Mouse (Mus musculus): ENCODE measurements around the gene Ica1. TPM values are rescaled to one million over a fixed set of nuclear protein-coding genes. Genes with fewer than 3 reads are reported as not detected.

Gene Ica1
- polyA plus RNA-seq, 1 experiment from 2014 or later = 5.3 TPM

GRCm38 (mm10) chr6:8742449-8742848 lies 35.8 kb downstream of the Ica1 start:
- WGBS (ENCODE audit: insufficient replicate concordance) = 67% methylated on average over 3 of the region's 3 CpGs
- Histone ChIP-seq H3K4me2 (no peak overlapping the region), H3K4me1 (replicated peaks) (no peaks in the 10 kb centered on the region), H3K27ac (replicated peaks) (no peak overlapping the region), H3K9ac (no peak overlapping the region), H3K36me3 (replicated peaks) (no peaks in the 10 kb centered on the region), H3K27me3 (no peaks in the 10 kb centered on the region), H3K4me3 (replicated peaks) (no peak overlapping the region), H3K9me3 (replicated peaks) (no peaks in the 10 kb centered on the region)
- no peak for ATAC-seq (ENCODE audit: insufficient read depth)

- Histone ChIP-seq H3K4me1 (replicated peaks) (no peaks in the 10 kb centered on the region), H3K4me3 (replicated peaks) (no peak overlapping the region), H3K9ac (no peak overlapping the region), H3K9me3 (replicated peaks) (no peaks in the 10 kb centered on the region), H3K27ac (replicated peaks) (no peak overlapping the region), H3K4me2 (no peak overlapping the region), H3K27me3 (no peaks in the 10 kb centered on the region), H3K36me3 (replicated peaks) (no peaks in the 10 kb centered on the region)
- ATAC-seq (ENCODE audit: insufficient read depth) = no peak
- 42% methylated on average over 1 of the region's 1 CpGs for WGBS (ENCODE audit: insufficient replicate concordance)
Measured at GRCm38 (mm10) chr6:8741659-8742058, 36.6 kb downstream of the Ica1 start.

DNA sequence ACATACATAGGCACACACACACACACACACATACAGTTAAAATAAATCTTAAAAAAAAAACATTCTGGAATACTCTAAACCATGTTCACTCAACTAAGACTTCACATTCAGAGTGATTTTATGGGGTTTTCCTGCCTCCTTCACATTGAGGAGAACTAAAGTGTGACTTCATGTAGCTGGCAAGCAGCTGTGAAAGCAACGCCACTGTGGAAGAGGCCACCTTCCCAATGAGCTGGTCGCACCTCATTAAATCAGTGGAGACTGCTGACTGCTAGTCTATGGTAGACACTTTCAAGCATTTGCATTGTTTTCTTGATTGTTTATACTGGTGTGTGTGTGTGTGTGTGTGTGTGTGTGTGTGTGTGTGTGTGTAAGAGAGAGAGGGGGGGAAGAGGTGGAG lies 38.2 kb downstream of the Ica1 start:
- 60% methylated on average over 2 of the region's 2 CpGs for WGBS (ENCODE audit: insufficient replicate concordance)
- Histone ChIP-seq H3K27me3 (no peaks in the 10 kb centered on the region), H3K27ac (replicated peaks) (no peak overlapping the region), H3K36me3 (replicated peaks) (no peaks in the 10 kb centered on the region), H3K9ac (no peak overlapping the region), H3K4me1 (replicated peaks) (no peaks in the 10 kb centered on the region), H3K4me3 (replicated peaks) (no peak overlapping the region), H3K9me3 (replicated peaks) (no peaks in the 10 kb centered on the region), H3K4me2 (no peak overlapping the region)
- ATAC-seq (ENCODE audit: insufficient read depth) = no peak

DNA sequence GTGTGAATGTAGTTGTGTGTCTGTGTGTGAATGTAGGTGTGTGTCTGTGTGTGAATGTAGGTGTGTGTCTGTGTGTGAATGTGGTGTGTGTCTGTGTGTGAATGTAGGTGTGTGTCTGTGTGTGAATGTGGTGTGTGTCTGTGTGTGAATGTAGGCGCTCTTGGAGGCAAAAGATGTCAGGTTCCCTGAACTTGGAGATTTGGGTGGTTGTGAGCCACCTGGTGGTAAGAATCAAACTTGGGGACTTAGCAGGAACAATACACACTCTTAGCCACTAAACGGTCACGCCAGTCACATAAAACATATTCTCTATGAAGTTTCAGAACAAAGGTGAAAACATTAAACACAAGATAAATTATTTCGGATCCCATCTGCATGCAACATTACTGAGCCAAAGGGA lies 39.9 kb downstream of the Ica1 start:
- no peaks in the 10 kb centered on the region for H3K27me3 ChIP-seq
- no peak overlapping the region for H3K4me3 ChIP-seq (replicated peaks)
- no peak overlapping the region for H3K27ac ChIP-seq (replicated peaks)
- H3K4me1 ChIP-seq (replicated peaks) = no peaks in the 10 kb centered on the region
- H3K36me3 ChIP-seq (replicated peaks) = no peaks in the 10 kb centered on the region
- ATAC-seq (ENCODE audit: insufficient read depth) = no peak
- 66% methylated on average over 4 of the region's 4 CpGs for WGBS (ENCODE audit: insufficient replicate concordance)
- H3K4me2 ChIP-seq = no peak overlapping the region
- no peaks in the 10 kb centered on the region for H3K9me3 ChIP-seq (replicated peaks)
- H3K9ac ChIP-seq = no peak overlapping the region

DNA sequence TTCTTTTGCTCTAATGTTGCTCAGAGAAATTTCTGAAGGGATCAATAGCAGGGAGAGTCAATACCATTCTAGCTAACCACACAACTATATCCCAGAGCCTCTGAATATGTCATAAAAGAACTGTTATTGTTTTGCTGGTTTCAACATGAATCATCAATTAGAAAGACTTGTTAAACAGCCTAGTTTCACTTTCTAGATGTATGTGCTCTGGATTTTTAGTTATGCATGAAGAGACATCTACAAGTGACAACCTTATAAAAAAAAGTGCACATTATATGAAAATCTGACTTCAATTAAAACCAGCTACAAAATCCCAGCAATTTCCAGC lies 41.8 kb downstream of the Ica1 start:
- Histone ChIP-seq H3K4me2 (no peak overlapping the region), H3K36me3 (replicated peaks) (no peaks in the 10 kb centered on the region), H3K27me3 (no peaks in the 10 kb centered on the region), H3K4me3 (replicated peaks) (no peak overlapping the region), H3K9ac (no peak overlapping the region), H3K4me1 (replicated peaks) (no peaks in the 10 kb centered on the region), H3K27ac (replicated peaks) (no peak overlapping the region), H3K9me3 (replicated peaks) (no peaks in the 10 kb centered on the region)
- ATAC-seq (ENCODE audit: insufficient read depth) = no peak

DNA sequence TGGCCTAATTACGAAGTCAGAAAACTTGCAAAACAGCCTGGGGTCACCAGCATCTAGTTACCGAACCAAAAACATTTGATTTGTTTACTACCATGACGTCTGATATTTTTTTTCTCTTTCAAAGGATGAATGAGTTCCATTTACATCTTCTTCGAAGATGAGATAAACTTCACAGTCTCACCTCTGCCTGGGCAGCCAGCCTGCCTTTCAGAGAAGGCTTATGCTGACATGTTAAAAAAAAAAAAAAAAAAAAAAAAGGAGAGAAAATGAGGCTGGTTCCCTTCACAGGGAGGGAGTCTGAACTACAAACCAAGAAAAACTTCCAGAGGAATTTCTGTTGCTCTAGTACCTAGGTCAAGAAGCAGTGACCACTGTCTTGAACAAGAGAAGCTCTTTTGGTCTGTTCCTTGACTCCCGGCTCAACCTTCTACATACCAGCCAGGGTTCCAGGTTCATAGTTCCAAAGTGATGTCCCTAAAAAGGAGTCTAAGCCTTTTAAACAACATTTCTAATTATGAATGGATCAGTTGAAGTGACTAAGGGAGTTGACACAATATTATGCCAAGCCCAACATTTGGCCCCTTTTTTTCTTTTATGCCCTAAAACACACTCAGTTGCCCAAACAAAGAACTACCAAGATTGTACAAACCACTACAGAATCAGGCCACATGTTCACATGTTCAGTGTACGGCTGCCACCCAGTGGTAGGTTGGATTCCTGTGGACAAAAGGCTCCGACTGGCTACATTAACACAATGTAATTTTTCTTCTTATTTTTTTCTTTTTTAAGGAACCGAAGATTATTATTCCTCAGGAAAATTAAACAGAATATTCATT lies 42.4 kb downstream of the Ica1 start:
- Histone ChIP-seq H3K36me3 (replicated peaks) (no peaks in the 10 kb centered on the region), H3K9ac (no peak overlapping the region), H3K4me3 (replicated peaks) (no peak overlapping the region), H3K4me2 (no peak overlapping the region), H3K9me3 (replicated peaks) (no peaks in the 10 kb centered on the region), H3K27me3 (no peaks in the 10 kb centered on the region), H3K4me1 (replicated peaks) (no peaks in the 10 kb centered on the region), H3K27ac (replicated peaks) (no peak overlapping the region)
- ATAC-seq (ENCODE audit: insufficient read depth) = no peak
- 58% methylated on average over 8 of the region's 8 CpGs for WGBS (ENCODE audit: insufficient replicate concordance)

GRCm38 (mm10) chr6:8735044-8735443 lies 43.2 kb downstream of the Ica1 start:
- Histone ChIP-seq H3K36me3 (replicated peaks) (no peaks in the 10 kb centered on the region), H3K4me3 (replicated peaks) (no peak overlapping the region), H3K27me3 (no peaks in the 10 kb centered on the region), H3K9me3 (replicated peaks) (no peaks in the 10 kb centered on the region), H3K27ac (replicated peaks) (no peak overlapping the region), H3K4me2 (no peak overlapping the region), H3K9ac (no peak overlapping the region), H3K4me1 (replicated peaks) (no peaks in the 10 kb centered on the region)
- WGBS (ENCODE audit: insufficient replicate concordance) = 74% methylated on average over 3 of the region's 3 CpGs
- no peak for ATAC-seq (ENCODE audit: insufficient read depth)

GRCm38 (mm10) chr6:8732492-8732891 lies 45.8 kb downstream of the Ica1 start:
- H3K4me2 ChIP-seq = no peak overlapping the region
- 54% methylated on average over 5 of the region's 5 CpGs for WGBS (ENCODE audit: insufficient replicate concordance)
- no peak for ATAC-seq (ENCODE audit: insufficient read depth)
- no peak overlapping the region for H3K27ac ChIP-seq (replicated peaks)
- H3K4me1 ChIP-seq (replicated peaks) = no peaks in the 10 kb centered on the region
- H3K36me3 ChIP-seq (replicated peaks) = no peaks in the 10 kb centered on the region
- no peak overlapping the region for H3K9ac ChIP-seq
- H3K9me3 ChIP-seq (replicated peaks) = no peaks in the 10 kb centered on the region
- H3K27me3 ChIP-seq = no peaks in the 10 kb centered on the region
- no peak overlapping the region for H3K4me3 ChIP-seq (replicated peaks)

GRCm38 (mm10) chr6:8731656-8732191 lies 46.6 kb downstream of the Ica1 start:
- Histone ChIP-seq H3K36me3 (replicated peaks) (no peaks in the 10 kb centered on the region), H3K4me2 (no peak overlapping the region), H3K4me1 (replicated peaks) (no peaks in the 10 kb centered on the region), H3K4me3 (replicated peaks) (no peak overlapping the region), H3K9me3 (replicated peaks) (no peaks in the 10 kb centered on the region), H3K27me3 (no peaks in the 10 kb centered on the region), H3K27ac (replicated peaks) (no peak overlapping the region), H3K9ac (no peak overlapping the region)
- WGBS (ENCODE audit: insufficient replicate concordance) = 57% methylated on average over 4 of the region's 4 CpGs
- ATAC-seq (ENCODE audit: insufficient read depth) = no peak

DNA sequence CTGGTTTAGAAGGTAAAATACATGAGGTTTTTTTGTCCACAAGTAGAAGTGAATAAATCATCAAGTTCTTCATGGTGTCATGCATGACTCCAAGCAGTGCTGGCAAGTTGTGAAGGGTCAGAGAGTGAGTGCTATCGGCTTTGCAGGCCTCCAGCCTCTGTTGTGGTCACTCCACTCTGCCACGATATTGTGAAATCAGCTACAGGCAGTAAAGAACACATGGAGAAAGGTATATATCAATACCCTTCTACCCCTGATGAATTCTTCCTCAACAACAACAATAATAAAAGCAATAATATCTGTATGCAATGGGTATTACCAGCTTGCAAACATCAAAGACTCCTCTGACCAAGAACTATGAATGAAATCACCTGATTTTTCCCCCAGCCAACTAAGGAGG lies 47.9 kb downstream of the Ica1 start:
- ATAC-seq (ENCODE audit: insufficient read depth) = no peak
- WGBS (ENCODE audit: insufficient replicate concordance) = 54% methylated on average over 2 of the region's 2 CpGs

GRCm38 (mm10) chr6:8727806-8728205 lies 50.5 kb downstream of the Ica1 start:
- Histone ChIP-seq H3K4me2 (no peak overlapping the region), H3K27me3 (no peaks in the 10 kb centered on the region), H3K9ac (no peak overlapping the region), H3K27ac (replicated peaks) (no peak overlapping the region), H3K9me3 (replicated peaks) (no peaks in the 10 kb centered on the region), H3K4me3 (replicated peaks) (no peak overlapping the region), H3K4me1 (replicated peaks) (no peaks in the 10 kb centered on the region), H3K36me3 (replicated peaks) (no peaks in the 10 kb centered on the region)
- 75% methylated on average over 8 of the region's 8 CpGs for WGBS (ENCODE audit: insufficient replicate concordance)
- no peak for ATAC-seq (ENCODE audit: insufficient read depth)

More for the DNA sequence above, 47.9 kb downstream of the Ica1 start:
- Histone ChIP-seq H3K36me3 (replicated peaks) (no peaks in the 10 kb centered on the region), H3K27ac (replicated peaks) (no peak overlapping the region), H3K27me3 (no peaks in the 10 kb centered on the region), H3K9me3 (replicated peaks) (no peaks in the 10 kb centered on the region), H3K9ac (no peak overlapping the region), H3K4me2 (no peak overlapping the region), H3K4me3 (replicated peaks) (no peak overlapping the region), H3K4me1 (replicated peaks) (no peaks in the 10 kb centered on the region)

DNA sequence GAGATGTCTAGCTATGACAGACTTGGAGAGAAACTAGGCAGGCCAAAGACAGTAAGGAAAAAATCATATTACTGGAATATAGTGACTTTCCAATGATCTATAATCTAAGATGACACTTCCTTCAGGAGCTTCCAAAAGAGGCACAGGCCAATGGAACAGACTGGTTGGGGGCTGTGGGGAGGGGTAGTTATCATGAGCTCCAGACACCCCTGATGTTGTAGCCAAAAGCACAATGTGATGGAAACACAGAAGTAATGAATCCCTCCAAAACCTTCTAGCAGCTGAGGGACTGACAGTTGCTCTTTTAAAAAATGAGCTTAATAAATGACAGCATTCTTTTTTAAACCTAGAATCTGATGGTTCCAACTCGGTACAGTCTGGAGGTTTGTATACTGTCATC lies 52.7 kb downstream of the Ica1 start:
- Histone ChIP-seq H3K9me3 (replicated peaks) (no peaks in the 10 kb centered on the region), H3K9ac (no peak overlapping the region), H3K36me3 (replicated peaks) (no peaks in the 10 kb centered on the region), H3K4me1 (replicated peaks) (no peaks in the 10 kb centered on the region), H3K4me3 (replicated peaks) (no peak overlapping the region), H3K27me3 (no peaks in the 10 kb centered on the region), H3K27ac (replicated peaks) (no peak overlapping the region), H3K4me2 (no peak overlapping the region)
- ATAC-seq (ENCODE audit: insufficient read depth) = no peak
- WGBS (ENCODE audit: insufficient replicate concordance) = 56% methylated on average over 1 of the region's 1 CpGs
